Mouse (Mus musculus) embryonic facial prominence, embryonic 13.5 days (tissue): ENCODE results near the gene Alkal2. TPM values are rescaled to one million over a fixed set of nuclear protein-coding genes. Genes with fewer than 3 reads are reported as not detected.

Experiments used
- ATAC-seq: fragments of 200-750 bp; cut with Nextera tagmentation; 2 replicates; pipeline ENCODE4 v1.8.0; 2017; ENCODE audit warnings: low read depth; ENCODE audit not compliant: insufficient number of reproducible peaks, insufficient read depth, low FRiP score, low TSS enrichment
- H3K27ac ChIP-seq: fragments of 300-500 bp; sonication (generic); 2 replicates; pipeline ENCODE4 v1.5.1; 2015; ENCODE audit warnings: moderate library complexity, mild to moderate bottlenecking, inconsistent platforms
- H3K27me3 ChIP-seq: fragments of 300-500 bp; sonication (generic); 2 replicates; pipeline ENCODE4 v1.6.1; 2015; ENCODE audit warnings: mild to moderate bottlenecking, inconsistent platforms
- H3K36me3 ChIP-seq: fragments of 300-500 bp; sonication (generic); 2 replicates; pipeline ENCODE4 v1.6.1; 2015; ENCODE audit warnings: mild to moderate bottlenecking, inconsistent platforms
- H3K4me1 ChIP-seq: fragments of 300-500 bp; sonication (generic); 2 replicates; pipeline ENCODE4 v1.6.1; 2015; ENCODE audit warnings: inconsistent platforms
- H3K4me2 ChIP-seq: fragments of 300-500 bp; sonication (generic); 2 replicates; pipeline ENCODE4 v1.6.1; 2015; ENCODE audit warnings: moderate library complexity, mild to moderate bottlenecking, inconsistent platforms
- H3K4me3 ChIP-seq: fragments of 300-500 bp; sonication (generic); 2 replicates; pipeline ENCODE4 v1.5.1; 2015; ENCODE audit warnings: mild to moderate bottlenecking, inconsistent platforms
- H3K9ac ChIP-seq: fragments of 300-500 bp; sonication (generic); 2 replicates; pipeline ENCODE4 v1.6.1; 2015; ENCODE audit warnings: mild to moderate bottlenecking, inconsistent platforms
- H3K9me3 ChIP-seq: fragments of 300-500 bp; sonication (generic); 2 replicates; pipeline ENCODE4 v1.6.1; 2016; ENCODE audit warnings: inconsistent platforms
- WGBS: fragments of 180-500 bp; shearing (Covaris S2); methylation state at CpG from one replicate; pipeline ENCODE4 v1.1.7; 2015; ENCODE audit warnings: mixed read lengths; 5-methylcytosine and 5-hydroxymethylcytosine counted together
- polyA plus RNA-seq: library from polyadenylated mRNA; unstranded; fragments of >200 nt; fragmentation: Nextera tagmentation; extraction: Ambion mirVana; gene quantifications from 2 replicates; pipeline ENCODE4 v1.2.1, GENCODE M21; 2015

Alkal2 gene
- polyA plus RNA-seq, 1 experiment from 2014 or later, result 8.4 TPM

GRCm38 (mm10) chr12:30928182-30928581 lies 44.1 kb downstream of the Alkal2 start:
- H3K9me3 ChIP-seq, result no peaks in the 10 kb centered on the region
- no peak overlapping the region for H3K4me2 ChIP-seq
- H3K27ac ChIP-seq, result no peak overlapping the region
- H3K27me3 ChIP-seq, result no peaks in the 10 kb centered on the region
- no peak overlapping the region for H3K4me3 ChIP-seq
- H3K4me1 ChIP-seq, result no peaks in the 10 kb centered on the region
- no peak overlapping the region for H3K9ac ChIP-seq
- 88% methylated on average over 6 of the region's 6 CpGs for WGBS
- no peak for ATAC-seq
- H3K36me3 ChIP-seq, result no peaks in the 10 kb centered on the region

DNA sequence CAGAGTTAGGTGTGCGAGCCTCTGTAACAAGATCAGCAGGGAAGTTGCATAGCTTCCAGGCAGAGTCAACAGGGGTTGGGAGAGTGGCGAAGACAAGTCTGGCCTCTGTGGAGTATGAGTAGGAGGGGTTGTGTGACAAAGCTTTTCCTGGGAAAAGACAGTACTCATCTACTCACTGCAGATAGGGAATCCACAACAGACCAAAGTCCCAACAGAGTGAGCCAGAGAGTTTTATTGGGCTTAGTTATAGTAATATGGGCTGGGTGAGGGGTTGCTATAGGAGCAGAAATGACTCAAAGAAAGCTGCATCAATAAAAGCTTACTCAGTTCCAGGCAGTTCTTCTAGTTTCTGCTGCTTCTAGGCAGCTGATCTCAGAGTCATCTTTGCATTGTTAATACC lies 49.2 kb downstream of the Alkal2 start:
- no peak for ATAC-seq
- no peaks in the 10 kb centered on the region for H3K4me1 ChIP-seq
- H3K4me2 ChIP-seq, result no peak overlapping the region
- H3K9ac ChIP-seq, result no peak overlapping the region
- H3K27ac ChIP-seq, result no peak overlapping the region
- H3K36me3 ChIP-seq, result no peaks in the 10 kb centered on the region
- 81% methylated on average over 2 of the region's 2 CpGs for WGBS
- no peak overlapping the region for H3K4me3 ChIP-seq
- no peaks in the 10 kb centered on the region for H3K27me3 ChIP-seq
- H3K9me3 ChIP-seq, result no peaks in the 10 kb centered on the region

DNA sequence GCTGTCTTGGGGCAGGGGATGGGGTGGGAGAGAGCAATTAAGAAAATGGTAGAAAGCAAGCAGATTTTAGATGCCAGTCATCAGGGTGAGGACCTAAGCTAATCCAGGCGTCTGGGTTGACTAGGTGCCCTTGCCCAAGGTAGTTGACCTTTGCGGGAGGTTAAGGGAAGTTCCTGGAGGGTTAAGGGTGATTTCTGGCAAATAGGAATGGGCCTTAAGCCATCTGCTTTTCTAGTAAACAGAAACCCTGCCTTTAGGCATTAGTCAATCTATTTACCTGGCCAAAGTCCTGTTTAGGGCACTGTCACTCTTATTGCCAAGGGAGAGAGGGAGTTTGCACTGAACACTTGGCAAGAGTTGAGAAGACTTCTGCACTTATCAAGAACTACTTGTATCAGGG lies 52.8 kb downstream of the Alkal2 start:
- H3K4me1 ChIP-seq, result no peaks in the 10 kb centered on the region
- H3K27me3 ChIP-seq, result no peaks in the 10 kb centered on the region
- peaks cover 14% of the 10 kb centered on the region for H3K36me3 ChIP-seq
- H3K9me3 ChIP-seq, result no peaks in the 10 kb centered on the region
- no peak overlapping the region for H3K27ac ChIP-seq
- no peak overlapping the region for H3K9ac ChIP-seq
- ATAC-seq, result no peak
- H3K4me3 ChIP-seq, result no peak overlapping the region
- H3K4me2 ChIP-seq, result no peak overlapping the region
- WGBS, result 59% methylated on average over 2 of the region's 2 CpGs

Other genes with a start within 250 kb of the Alkal2 start
- 154 and 159 TPM in 2 replicates for gene Acp1, start 27.3 kb downstream of the Alkal2 start, polyA plus RNA-seq
- gene Sh3yl1, start 27.3 kb downstream of the Alkal2 start, polyA plus RNA-seq, result 16.7 and 18.6 TPM in 2 replicates
- 0.34 and 0.76 TPM in 2 replicates for gene Fam110c, start 189.5 kb downstream of the Alkal2 start, polyA plus RNA-seq